Mouse (Mus musculus): ENCODE measurements at regions not wholly inside any gene's neighbourhood (a gene's known extent, or its start where the extent isn't known, plus 50 kb on each side); places are given as distances from the start of the nearest gene placed in this dataset.

GRCm38 (mm10) chr17:52191064-52191682 lies 358.1 kb upstream of the Satb1 start:
- no peak for TF ChIP-seq GATA1 (IDR thresholded peaks at IDR 0.05; ENCODE audit: borderline replicate concordance, low read length)
- no peak for TF ChIP-seq FLI1 (IDR thresholded peaks at IDR 0.05; ENCODE audit: low read length)
